Mouse (Mus musculus) testis, postnatal 14 days (tissue): ENCODE data around the gene Olfr1359.
"Not testable (repeated sequence)": the region's sequence is repeated elsewhere in the genome, so short reads cannot be mapped to it uniquely, and the experiment has no call there.

Experiments used
- DNase-seq: peaks from one replicate; pipeline ENCODE4 v3.0.0; 2021; ENCODE audit warnings: low spot score

Olfr1359 gene

DNA sequence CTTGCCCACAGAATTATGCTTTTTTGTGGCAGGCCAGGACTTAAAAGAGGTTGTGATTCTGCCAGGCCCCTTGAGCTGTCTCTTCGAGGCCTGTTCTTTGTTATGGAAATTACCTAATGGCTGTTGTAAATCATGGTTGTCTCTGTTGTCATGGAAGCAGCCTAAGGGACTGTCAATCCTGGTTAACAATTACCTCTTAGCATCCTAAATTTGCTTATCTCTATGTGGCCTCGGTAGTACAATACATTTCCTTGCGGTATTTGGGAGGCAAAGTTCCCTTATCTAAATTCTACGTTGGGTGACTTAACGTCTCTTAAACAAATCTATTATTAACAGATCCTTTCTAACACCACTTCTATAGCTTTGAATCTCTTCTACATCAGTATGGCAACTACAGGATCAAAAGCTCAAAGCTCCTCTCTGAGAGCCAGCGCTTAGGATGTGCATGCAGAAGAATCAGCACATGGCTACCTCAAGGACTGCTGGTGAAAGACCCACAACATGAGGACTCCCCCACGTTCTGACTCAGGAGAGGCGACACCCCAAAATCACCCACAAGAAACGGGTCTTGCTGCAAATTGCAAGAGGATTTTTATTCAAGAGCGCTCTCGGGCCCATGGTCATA lies 30.1 kb downstream of the Olfr1359 start:
- no peak for DNase-seq

DNA sequence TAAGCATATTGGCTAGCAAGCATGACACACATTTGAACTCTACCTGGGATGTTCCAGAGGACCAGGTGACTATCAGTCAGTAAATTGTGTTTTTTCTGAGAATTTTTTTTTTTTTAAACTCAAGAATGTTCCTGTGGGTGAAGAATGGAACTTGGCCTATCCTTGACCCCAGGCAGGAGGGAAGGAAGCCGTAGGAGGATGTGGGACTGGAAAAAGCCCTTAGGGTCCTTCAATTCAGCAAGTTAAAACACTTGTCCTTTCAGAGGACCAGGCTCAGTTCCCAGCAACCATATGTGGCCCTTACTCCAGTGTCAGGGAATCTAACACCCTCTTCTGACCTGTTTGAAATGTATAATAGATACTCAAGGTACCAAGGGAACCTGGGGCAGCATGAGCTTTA lies 31.6 kb downstream of the Olfr1359 start:
- DNase-seq = no peak

DNA sequence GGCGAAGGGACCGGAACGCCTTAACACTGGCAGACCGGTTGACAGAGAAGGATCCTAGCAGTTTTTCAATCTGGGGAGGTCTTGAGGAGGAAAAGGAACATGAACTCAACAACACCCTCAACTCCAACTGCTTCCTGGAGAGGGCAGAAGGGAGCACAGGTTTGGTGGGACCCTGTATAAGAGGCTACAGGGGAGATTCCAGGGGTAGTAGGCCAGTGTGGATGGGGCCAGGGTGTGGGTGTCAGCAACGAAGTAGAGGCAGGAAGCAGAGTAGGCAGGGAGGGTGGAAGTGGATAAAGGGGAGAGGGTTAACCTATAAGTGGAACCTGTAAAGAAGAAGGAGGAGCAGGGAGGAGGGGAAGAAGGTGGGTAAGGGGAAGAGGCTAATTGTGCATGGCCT lies 35.6 kb downstream of the Olfr1359 start:
- DNase-seq = no peak

DNA sequence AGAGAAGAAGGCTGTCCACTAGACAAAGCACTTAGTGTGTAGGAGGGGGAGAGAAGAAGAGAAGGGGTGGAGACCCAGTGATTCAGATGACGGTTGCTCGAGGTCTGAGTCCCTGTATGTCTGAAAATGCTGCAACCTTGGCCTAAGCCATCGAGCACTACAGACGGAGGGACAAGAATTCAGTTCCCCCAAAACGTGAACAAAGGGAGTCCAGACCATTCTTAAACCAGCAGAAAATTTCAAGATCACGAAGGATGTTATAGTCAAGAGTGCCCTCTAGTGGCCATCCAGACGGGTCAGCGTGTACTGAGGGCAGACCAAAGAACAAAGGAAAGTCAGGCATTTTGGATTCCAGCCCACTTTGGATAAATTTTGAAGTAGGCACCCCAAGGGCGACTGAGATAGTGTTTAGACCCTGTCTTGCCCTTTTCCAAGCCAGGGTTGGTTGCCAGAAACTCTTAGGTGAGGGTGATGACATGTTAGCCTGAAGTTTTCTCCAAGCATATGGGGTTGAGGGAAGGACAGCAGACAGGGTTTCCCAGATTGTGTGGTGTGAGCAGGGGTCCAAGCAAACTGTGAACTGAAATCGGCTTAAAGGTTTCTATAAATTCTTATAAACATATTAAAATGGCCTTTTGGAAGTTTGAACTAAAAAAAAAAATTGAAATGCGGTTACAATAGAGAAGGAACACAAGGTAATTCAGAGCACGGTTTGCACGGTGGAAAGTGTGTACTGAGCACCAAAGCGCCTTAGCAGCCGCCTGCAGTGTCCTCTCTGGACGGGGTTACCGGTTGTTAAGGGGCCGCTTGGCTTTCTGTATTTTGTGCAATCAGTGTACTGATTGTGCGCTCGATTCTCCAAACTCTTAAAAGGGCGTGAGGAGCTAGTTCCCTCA lies 36.3 kb downstream of the Olfr1359 start:
- peak; percentile 79 for DNase-seq

DNA sequence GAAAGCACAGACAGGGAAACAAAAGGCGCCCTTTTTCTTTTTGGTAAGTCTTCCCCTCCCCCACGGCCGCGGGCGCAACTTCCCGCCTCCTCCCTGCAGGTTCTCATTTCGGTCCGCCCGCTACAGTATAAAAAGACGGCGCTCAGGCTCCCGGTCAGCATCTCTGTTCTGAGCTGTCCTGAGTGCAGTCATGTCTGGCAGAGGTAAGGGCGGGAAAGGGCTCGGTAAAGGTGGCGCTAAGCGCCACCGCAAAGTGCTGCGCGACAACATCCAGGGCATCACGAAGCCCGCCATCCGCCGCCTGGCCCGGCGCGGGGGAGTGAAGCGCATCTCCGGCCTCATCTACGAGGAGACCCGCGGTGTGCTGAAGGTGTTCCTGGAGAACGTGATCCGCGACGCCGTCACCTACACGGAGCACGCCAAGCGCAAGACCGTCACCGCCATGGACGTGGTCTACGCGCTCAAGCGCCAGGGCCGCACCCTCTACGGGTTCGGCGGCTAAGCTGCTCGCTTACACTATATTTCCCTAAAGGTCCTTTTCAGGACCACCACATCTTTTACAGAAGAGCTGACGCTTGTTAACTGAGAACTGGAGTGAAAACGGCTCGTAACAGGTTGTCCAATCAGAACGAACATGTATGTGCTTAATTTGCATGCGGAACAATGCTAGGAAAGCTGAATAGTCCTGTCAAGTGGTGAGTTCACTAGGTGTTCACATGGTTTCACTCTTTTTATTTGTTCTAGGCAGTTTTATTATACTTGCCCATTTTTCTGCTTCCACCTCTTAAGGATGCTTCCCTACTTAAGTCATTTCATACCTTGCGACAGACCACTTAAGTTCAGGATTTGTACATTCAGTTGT lies 37.2 kb downstream of the Olfr1359 start, which contains the start of gene Hist1h4j:
Hist1h4j (plus strand) TSS at position 159 of the 862 bp plus-strand sequence.
- DNase-seq = peak; percentile 91

DNA sequence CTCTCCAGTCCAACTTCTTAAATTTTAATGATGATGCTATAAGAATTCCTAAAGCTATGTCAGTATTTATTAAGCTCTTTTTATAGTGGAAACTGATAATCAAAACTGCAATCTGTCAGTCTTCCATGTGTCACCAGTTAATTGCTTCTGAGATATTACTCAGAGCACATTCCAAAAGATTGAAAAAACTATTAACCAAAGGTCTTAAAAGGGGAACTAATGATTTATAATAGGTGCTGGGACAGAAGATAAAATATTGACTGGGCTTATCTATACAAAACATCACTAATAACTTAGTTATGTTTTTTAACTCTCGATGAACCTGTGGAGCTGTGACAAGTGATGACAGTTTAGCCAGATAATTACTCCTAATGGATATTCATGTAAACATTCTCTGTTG lies 47.1 kb downstream of the Olfr1359 start:
- DNase-seq = no peak

DNA sequence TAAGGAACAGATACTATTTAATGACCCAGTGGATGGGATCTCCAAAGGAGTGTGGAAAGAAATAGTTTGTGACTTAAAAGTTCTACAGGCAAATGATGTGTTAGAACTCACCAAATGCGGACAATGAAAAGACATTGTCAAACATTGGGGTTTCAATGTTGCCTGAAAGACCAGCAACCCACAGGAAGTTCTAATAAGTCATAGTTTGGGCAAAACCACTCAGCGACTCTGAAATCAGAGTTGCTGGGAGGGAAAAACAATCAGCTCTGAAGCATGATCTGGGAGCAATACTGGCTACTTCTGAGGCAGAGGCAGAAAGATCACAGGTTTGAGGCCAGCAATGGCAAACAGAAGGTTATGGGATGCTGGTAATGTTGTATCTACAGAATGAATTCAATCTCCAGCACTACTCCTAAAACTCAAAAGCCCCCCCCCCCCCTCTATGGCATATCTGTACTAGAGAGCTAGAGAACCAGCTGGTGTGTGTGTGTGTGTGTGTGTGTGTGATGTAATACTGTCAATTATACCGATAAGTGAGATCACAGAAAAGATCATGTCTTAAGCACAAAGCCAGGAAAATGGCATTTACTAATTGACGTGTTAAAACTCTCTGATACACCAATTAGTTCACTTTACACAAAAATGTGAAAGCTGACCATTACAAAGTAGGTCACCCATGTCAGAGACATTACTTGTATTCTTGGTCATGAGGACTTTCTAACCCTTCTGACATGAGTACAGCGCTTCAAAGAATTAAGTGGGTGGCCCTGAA lies 51.7 kb downstream of the Olfr1359 start:
- no peak for DNase-seq

DNA sequence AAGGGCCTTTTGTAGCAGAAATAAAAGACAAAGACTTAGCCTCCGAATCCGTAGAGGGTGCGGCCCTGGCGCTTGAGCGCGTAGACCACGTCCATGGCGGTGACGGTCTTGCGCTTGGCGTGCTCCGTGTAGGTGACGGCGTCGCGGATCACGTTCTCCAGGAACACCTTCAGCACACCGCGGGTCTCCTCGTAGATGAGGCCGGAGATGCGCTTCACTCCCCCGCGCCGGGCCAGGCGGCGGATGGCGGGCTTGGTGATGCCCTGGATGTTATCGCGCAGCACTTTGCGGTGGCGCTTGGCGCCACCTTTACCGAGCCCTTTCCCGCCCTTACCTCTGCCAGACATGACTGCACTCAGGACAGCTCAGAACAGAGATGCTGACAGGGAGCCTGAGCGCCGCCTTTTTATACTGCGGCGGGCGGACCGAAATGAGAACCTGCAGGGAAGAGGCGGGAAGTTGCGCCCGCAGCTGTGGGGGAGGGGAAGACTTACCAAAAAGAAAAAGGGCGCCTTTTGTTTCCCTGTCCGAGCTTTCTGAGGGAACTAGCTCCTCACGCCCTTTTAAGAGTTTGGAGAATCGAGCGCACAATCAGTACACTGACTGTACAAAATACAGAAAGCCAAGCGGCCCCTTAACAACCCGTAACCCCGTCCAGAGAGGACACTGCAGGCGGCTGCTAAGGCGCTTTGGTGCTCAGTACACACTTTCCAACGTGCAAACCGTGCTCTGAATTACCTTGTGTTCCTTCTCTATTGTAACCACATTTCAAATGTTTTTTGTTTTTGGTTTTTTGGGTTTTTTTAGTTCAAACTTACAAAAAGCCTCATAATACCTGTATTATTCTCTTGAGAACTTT lies 52.5 kb downstream of the Olfr1359 start, which contains the start of gene Hist1h4k:
Hist1h4k (minus strand) TSS at position 347 of the 859 bp plus-strand sequence.
- DNase-seq = peak; percentile 98

DNA sequence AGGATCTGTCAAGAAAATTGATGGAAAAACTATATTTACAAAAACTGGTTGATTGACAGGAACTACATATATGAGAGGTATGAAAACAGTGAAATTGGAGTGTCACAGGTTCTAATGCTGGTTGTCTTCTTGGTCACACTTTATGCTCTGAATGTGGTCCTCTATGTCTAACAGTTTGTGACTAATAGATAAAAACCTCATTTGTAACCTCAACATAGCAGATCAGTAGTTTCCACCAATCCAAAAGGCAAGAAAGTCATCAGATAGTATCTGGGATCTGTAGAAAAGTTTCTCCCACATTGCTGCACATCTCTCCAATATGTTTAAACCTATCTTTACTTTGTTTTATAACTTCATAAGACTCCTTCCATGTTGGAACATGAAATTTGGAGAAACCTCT lies 53.5 kb downstream of the Olfr1359 start:
- DNase-seq = no peak

DNA sequence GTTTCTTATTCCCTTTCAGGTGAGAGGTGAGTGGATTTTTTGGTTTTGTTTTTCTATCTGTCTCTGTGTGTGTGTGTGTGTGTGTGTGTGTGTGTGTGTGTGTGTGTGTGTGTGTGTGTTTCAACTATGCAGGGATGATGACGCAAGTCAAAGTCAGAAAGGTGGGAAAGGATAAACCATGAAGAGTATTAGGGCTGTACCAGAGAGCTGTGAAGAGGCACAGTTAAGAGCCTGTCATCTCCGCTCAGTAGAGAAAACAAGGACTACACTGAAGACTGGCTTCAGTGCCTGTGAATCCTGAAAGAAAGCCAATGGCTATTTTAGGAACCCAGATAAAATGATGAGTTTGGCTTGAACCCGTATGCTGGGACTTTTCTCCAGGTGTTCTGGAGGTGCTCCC lies 53.9 kb downstream of the Olfr1359 start:
- no peak for DNase-seq

DNA sequence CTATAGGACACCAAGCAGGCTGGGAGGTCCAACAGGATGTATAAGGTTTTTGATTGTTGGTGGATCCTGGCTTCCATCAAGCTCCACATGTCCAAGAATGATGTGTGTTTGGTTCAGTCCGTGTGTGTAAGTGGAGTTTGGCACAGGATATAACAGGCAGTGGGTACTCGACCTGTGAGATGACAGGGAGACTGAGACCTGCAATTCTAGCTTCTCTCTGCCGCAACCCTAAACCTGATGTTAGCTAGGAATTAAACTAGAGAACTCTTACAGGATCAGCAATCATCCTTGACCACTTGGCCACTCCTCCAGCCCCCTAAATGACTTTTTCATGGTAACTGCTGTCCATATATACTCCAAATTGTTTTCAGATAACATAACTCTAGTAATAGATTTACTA lies 54.4 kb downstream of the Olfr1359 start:
- no peak for DNase-seq

DNA sequence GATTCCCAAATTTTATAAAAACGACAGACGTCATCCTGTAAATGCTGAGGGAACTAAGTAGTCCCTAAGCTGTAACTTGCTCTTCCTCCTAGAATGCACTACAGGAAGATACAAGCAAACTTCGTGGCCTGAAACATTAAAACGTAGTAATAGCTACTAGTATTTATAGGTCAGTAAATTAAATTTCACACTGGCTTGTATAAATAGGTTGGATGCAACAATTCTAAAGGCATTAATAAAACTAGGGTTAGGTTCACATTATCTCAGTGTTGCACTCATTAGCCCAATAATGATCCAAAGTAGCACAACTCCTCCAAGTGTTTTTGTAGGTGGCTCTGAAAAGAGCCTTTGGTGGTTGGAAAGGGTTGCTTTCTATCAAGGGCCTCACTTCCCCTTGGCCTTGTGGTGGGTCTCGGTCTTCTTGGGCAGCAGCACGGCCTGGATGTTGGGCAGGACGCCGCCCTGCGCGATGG lies 55.2 kb downstream of the Olfr1359 start:
- DNase-seq = no peak

DNA sequence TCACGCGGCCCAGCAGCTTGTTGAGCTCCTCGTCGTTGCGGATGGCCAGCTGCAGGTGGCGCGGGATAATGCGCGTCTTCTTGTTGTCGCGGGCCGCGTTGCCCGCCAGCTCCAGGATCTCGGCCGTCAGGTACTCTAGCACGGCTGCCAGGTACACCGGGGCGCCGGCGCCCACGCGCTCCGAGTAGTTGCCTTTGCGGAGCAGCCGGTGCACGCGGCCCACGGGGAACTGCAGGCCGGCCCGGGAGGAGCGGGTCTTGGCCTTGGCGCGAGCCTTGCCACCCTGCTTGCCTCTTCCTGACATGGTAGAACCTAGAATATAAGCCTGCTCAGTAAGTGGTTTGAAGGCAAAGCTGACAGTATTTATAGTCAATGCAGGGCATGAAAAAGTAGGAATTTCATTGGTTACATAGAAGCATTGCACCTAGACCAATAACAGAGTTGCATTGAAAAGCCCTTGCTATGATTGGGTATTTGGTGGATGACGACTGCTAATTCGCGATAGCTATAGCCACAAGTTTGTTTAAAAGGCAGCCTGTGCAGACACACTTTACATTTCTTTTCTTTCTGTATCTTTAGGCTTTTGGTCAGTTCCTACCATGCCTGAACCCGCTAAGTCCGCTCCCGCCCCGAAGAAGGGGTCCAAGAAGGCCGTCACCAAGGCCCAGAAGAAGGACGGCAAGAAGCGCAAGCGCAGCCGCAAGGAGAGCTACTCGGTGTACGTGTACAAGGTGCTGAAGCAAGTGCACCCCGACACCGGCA lies 55.8 kb downstream of the Olfr1359 start, which contains the start of the genes Hist1h2ak and Hist1h2bn:
Hist1h2ak (minus strand) TSS at position 304 of the 762 bp plus-strand sequence.
Hist1h2bn (plus strand) TSS at position 600 of the 762 bp plus-strand sequence.
- peak; percentile 85 for DNase-seq

DNA sequence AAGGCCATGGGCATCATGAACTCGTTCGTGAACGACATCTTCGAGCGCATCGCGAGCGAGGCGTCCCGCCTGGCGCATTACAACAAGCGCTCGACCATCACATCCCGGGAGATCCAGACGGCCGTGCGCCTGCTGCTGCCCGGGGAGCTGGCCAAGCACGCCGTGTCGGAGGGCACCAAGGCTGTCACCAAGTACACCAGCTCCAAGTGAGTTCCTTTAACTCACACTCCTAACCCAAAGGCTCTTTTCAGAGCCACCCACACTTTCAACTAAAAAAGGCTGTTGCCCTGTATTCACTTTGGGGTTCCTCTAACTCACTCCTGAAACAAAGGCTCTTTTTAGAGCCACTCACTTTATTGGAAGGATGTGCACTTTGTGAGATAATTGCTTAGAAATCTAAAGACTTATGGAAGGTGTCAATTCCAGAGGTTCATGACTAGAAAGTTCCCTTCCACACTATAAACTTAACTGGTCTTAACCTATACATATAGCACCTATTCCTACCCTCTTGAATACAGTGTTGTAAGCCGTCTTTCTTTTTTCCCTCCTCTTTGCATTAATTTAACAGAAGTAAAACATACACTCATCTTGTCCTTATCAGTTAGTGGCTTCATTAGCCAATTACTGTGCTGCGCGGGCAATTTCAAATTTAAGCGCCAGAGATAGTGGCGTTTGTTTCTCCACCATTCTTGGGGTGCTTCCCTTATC lies 56.5 kb downstream of the Olfr1359 start:
- not testable (repeated sequence) for DNase-seq

DNA sequence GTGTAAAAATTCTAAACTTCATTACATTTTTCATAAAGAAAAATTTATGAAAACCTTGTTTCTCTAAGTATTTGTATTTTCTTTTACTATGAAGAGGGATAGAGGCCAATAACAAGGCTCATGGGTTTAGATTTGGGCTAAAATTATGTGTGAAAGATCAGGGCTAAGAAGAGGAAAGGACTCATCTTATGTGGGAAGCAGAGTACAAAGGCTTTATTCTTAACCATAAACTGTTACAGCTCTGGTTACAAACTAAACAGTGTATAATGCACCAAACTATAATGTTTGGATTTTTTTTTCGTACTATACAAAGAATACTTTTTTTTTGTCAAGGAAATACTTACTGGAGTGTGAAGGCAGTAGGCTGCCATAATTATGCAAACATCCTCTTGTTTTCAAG lies 57.8 kb downstream of the Olfr1359 start:
- DNase-seq = no peak
